Mouse (Mus musculus): ENCODE results near the gene Kif21a.

Gene Kif21a

DNA sequence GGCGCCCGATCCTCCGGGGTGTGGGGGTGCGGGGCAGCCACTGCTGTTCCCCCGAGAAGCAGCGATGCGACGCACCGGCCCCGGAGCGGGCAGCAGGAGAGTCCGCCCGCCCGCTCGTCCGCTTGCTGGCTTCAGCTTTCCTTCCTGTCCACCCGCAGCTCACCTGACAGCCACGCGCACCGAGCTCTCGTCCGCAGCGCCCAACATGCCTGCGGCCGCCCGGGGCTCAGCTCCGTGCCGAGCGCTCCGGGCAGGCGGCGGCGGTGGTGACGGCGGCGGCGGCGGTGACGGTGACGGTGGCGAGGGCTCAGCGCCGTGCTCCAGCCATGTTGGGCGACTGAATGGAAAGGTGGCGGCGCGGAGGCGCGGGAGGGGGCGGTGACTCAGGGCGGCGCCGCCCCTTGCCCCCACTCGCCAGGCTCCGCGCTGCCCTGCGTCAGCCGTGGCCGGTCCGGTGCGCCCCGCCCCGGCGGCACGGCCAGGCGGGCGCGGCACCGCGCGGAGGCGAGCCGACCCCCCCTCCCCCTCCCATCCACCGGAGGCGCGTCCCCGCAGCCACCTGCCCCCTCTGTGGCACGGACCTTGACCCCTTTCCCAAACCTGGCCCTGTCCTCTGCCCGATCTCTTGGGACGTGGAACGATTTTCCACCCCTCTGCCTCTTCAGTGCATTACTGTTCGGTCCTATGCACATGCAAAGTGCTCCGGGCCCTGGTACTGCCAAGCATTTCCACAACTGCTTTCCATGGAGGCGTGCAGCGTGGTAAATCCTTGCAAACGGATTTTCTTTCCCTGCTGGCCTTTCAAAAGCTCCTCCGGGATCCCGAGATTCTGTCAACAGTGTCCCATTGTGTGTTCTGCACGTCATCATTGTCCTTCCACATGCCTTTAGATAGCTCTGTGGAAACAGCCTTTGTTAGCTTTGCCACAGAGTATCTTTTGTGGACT, at the start of gene Kif21a:
Gene Kif21a, minus strand, starts transcription at position 453 of the 946 bp plus-strand sequence.
- DNase-seq, result peak; percentile 75

DNA sequence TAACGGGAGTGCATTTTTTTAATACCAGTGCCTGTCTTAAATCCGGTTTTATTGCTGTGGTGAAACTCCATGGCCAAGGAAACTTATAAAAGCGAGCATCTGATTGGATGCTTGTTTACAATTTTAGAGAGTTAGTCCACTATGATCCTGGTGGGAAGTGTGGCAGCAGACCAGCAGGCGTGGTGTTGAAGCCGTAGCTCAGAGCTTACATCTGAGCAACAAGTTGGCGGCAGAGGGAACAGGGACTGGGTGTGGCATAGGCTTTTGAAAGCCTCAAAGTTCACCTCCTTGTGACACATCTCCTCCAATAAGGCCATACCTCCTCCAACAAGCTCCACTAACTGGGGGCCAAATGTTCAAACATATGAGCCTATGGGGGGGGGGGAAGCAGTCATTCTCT, 46.9 kb upstream of the Kif21a start:
- no peak for DNase-seq

DNA sequence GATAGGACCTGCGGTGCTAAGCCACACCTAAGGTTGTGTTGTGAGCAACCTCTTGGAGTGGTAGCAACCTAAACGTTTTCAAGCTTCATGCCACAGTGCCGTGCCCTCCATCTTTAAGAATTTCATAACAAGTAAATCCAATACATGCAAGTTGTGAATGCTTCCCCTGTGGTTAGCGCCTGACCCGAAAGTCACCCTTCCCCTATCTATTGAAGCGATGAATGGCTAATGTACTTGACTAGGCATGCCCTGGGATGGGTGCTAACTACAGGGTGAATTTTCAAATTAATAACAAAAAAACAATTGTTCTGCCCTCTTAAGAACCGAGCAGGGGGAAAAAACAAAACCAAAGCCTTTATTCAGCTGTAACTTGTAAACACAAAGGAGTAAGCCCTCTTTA, 39.7 kb upstream of the Kif21a start:
- DNase-seq, result no peak

DNA sequence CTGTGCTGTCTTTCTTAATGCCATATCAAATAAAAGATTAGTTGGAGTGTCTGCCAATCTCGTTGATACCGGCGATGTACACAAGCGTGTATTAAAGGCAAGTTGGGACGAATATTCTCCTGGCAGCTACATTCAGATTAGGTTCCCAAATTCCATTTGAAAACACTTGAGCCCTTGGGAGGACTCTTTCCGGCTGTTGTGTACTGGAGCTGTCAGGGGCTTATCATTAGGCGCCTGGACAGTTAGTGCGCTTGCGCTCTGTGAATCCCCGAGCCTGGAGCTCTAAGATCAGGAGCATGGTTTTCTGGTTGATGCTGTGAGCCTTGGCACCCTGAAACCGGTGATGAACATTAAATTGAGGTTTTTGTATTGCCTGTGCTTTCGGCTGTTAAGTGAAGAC, 38.3 kb upstream of the Kif21a start:
- no peak for DNase-seq

DNA sequence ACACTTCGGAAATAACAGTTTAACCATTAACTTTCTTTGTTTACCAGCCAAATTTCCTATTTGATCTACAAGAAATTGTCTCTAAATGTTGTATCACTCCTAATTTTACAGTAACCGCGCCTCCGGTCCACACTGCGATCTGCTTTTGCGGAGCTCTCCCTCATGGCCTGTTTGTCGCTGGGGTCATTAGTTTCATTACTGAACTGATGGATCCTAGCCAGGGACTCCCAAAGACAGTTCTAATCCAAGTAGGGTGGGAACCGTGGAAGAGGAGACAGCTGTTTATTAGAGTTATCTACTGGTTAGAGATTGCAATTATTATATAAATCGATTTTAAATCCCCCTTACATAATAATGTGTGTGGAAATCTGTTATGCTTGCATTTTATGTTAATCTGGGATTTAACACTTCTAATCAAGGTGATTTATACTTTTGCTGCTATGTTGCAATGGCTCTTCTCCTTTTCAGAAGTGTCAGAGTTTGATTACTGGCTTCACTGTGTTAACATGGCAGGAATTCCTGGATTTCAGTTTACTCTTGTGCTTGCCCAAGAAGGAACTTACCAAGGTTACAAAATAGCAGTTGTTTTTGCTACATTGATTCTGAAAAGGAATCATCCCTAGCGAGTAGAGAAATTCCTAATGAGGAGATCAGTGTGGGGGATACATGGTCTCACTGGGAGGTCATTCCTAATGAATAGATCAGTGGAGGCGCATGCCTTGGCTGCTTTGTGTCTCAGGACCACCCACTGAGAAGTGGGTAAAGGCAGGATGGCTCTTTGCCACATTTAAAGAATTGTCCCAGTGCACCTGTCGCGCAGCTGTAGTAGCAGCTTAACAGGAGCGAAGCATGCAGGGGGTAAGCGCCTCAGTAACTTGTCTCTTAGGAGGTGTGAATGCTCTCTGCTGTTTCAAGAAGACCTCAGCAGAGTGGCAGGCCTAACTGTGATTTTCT, 28.0 kb upstream of the Kif21a start:
- DNase-seq, result no peak

DNA sequence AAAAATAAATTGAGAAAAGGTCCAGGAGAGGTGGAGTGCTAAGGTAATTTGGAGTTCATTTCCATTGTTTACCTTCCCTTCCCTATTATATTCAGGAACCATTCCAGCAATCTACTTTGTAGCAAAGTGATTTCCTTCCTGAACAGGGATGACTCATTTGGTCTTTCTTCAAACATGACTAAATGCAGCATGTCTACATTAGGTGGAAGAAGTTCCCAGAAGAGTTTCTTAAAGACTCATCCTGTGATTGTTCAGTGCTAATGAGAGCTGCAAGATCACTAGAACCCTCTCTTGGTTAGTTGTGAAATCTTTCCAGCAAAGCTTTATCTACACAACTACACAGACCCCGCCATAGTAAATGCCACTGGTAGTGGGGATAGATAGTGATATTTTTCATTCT, 22.7 kb upstream of the Kif21a start:
- DNase-seq, result no peak

DNA sequence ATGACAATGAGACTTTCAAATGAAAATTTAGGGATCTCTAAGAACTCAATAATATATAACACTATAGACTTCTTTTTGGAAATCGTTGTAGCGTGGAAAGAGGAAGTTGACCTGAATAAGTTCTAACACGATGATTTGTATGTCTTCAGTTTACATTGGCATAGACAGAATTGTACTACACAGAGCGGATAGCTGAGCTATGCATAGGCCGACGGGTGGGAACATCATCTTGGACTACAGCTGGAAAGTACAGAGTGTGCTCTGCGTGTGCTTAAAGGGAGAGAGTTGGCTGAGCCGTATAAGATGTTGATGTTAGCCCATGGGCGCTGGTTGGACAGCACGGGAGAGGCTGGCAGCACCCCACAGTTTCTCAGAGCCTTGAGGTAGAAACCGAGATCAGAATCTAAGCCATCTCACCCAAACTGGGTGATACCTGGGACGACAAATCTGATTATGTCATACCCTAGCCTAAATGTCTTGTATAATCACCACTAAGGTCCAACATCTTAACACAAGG, 14.6 kb upstream of the Kif21a start:
- no peak for DNase-seq

DNA sequence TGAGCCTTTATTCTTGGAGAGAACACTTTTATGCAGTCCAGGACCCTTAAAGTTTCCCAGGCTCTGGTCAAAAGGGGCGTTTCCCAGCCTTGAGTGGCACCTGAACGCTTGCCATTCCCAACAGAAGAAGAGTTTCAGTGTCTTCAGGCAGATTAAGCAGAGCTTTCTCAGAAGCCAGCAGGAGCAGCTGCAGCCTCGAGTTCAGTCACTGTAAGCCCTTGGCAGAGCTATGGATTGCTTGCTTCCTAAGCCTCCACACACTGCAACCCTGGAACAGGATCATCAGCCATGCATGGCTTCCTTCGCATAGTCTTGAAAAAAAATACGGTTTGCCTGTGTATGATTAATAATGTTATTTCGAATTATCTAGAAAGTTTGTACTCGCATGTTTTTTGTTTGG, 14.1 kb upstream of the Kif21a start:
- no peak for DNase-seq

DNA sequence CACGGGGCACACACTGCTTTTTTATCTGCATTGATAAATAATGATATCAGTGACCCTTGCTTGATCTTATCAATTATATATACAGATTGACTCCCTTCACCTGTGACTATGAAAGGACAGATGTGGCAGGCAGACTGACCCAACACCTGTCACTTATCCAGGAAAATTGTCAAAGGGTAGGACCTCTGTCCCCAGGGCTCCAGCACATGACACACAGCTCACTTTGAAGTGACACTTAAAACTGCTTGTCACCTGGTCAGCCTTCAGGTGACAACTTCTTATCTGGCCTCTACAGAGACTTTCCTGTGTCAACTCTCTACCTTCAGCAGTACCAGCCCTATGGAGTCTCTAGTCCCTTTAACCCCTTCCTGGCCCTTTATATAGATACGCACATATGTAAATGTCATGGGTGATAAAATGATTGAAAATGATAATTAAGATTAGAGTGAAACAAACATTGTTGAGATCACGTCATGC, 7.2 kb upstream of the Kif21a start:
- no peak for DNase-seq

DNA sequence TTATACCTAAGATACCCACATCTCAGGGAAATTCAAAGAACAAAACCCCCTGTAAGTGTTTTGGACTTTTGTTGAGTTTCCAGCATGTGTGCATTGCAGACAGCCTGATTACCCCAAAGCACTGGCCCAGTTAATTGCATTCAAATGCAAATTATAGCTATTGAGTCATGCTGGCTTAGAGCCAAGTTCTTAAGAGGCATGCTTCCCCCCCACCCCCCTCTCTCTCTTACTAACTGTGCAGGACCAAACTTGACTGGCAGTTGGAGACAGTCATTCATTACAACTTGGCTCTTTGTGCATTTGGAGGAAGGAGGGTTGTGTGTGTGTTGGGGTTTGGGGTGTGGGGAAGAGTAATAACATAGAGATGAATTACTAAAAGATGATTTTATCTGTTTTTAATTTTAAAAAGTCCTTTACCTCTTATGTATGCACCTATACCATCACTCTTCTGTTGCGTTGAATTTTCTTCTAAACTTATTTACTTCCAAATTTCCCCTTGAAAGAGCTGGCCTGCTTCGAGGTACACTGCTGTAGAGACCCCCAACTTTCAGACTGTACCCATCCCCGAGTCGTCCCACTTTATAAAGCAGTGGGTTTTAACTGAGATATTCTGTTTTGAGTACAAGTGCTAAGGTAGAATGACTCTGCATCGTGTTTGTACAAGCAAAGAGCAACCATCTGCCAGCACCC, 6.6 kb upstream of the Kif21a start:
- DNase-seq, result no peak

DNA sequence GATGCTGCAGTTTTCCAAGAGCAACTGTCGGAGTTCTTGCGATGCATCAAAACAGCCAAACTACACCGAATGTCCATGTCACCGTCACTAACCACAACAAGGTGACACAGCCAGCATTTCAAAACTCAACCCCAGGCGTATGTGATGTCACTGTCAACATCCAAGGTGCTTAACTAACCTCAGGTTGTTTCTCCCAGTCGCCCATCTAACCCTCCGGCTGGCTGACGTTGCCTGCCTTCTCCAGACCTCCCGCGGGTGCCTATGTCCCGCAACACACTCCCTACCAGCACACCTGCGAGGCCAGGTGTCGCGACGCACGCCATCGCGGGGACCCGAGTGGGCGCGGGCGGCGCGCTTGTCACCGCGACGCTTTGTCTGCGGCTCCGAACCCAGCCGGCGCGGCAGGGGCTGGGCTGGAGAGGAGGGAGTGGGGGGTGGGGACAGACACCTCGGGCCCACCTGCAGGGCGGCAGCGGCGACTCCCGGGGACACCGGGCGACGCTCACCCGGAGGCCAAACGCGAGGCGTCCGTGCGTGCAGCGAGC, 725 bp downstream of the Kif21a start:
- no peak for DNase-seq

DNA sequence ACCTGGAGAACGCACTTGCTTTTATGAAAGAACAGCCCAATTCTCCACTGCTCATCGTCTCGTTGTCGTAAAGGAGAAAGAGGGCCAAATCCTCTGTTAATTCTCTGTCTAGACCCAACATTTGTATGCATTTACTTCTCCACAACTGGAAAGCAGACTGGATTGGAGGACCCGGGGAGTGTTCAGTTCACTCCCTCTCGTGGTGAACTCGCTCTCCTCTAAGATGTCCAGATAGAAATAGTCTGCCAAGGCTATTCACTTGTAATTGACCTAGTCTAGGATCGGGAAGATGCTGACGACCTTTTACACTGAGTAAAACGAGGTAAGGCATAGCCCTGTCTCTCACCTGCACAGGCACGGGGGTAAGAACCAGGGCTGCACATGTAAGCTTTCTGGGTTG, 2.1 kb downstream of the Kif21a start:
- no peak for DNase-seq

DNA sequence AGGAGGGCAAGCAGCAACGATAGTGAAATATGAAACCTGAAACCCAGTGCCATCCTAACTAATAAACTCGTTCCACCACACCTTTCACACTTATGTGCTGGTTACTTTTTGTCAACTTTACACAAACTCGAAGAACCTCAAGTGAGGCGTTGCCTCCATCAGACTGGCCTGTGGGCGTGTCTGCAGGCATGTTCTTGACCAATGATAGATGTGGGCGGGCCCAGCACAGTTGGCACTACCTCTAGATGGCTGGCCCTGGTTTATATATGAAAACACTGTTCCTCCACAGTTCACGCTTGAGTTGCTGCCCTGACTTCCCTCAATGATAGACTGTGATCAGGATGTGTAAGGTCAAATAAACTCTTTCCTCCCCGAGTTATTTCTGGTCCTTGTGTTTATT, 3.2 kb downstream of the Kif21a start:
- DNase-seq, result no peak

DNA sequence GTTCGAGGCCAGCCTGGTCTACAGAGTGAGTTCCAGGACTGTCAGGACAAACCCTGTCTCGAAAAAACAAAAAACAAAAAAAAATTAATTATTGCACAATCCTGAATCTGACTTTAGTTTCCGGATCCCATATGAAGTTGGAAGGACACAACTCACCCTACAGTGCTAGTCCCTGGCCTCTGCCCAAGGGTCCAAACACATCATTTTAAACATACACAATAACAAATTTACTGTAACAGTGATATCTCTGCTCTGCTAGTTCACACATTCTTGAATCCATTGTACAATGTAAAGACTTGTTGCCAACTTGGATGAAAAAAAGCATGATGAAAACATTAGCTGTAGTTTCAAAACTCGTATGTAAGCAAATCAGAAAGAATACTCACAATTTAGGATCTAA, 6.5 kb downstream of the Kif21a start:
- DNase-seq, result no peak

DNA sequence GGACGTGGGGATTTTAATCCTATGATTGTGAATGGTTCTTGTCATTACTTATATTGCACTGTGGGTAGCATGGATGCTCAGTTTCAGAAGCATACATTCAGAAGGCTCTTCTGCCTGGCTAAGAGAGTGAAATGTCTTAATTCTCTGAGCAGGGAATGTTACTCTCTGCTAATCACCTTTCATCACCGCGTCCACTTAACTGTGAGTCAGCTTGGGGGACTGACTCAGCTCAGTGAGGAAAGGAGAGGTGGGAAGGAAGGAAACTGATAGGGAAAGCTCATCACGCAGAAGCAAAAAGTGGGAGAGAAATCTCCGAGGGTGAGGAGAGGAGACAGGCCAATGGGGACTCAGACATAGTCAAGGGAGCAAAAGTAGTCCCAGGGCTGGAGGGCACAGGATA, 10.9 kb downstream of the Kif21a start:
- no peak for DNase-seq

DNA sequence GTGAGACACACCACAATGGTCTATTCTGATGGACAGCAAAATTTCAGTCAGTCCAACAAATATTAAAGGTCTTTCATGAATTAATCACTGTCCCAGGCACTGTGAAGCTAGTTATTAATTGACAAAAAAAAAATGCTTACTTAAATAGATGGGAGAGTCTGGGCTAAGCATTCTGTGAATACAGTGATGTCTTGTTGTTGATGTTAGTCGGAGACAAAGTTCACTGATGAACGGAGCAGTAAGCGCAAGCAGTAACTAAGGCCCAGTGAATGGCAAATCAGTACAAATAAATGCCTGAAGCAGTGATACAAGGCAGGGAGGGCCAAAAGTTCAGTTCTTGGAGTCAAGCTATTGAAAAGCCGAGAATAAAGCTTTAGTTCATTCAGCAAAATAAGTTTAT, 15.7 kb downstream of the Kif21a start:
- DNase-seq, result no peak

DNA sequence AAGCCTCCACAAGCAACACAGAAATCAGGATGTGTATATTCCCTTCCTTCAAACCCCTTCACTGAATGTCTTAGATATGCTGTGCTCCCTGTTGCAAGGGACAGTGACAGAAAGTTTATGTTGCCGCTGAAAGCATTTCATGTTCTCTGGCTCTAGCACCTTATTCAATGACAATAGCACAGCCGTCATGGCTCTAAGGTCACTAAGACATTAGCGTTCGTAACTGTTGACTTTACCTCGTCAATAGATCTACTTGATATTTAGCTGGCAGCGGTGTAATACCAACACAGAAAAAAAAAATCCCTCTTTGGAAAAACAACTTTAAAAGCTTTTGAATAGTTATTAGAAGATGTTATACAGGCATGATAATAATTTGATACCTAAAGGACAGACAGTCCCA, 16.2 kb downstream of the Kif21a start:
- DNase-seq, result no peak

DNA sequence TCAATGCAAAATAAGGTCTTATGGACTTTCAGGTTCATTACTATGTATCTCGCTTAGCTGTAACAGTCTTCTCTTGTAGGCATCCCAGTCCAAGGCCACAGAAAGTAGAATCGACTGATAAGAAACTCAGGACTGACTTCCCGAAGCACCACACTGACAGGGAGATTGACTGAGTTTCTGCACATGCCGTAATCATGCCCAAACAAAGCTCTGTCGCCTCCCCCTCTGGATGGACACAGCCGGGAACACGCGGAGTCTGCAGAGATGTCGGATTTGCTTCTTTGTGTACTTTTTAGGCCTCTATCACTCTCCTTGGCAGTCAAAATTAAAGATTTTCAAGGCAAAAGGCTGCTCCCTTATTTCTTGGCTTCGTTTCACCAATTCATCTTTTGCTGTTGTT, 20.8 kb downstream of the Kif21a start:
- no peak for DNase-seq

DNA sequence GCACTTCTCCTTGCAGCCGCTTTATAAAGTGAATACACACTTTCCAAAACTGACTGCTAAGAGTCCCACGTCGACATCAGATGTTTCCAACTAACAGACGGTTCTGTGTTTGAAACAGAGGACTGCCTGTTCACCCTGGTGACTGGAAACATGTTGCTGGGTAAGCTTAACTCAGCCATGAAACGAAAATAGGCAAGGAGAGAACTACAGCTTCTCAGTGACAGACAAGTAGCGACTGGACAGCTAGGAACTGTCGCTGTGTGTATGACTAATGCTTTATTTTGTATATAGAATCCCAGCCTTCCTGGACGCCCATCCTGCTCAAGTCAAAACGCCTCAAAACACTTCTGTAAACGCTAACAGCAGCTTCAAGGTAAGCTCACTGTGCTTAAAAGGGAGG, 21.3 kb downstream of the Kif21a start:
- DNase-seq, result no peak

DNA sequence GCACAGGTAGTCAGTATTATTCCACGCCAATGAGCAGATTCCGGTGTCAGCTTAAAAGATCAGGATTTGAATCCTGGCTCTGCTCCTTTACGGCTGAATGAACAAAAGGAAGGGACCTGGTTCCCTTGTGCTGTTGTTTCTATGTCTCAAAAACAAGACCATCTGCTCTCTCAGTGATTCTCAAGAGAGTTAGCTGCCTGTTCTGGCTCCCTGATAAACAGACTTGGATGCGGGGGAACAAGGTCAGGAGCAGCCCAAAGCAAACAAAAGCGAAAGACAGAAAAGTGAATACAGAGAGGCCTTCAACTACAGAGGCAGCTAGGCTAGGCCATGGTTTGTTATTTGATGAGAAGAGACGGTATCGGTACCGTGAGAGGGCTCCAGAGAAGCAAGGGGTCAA, 27.5 kb downstream of the Kif21a start:
- no peak for DNase-seq

DNA sequence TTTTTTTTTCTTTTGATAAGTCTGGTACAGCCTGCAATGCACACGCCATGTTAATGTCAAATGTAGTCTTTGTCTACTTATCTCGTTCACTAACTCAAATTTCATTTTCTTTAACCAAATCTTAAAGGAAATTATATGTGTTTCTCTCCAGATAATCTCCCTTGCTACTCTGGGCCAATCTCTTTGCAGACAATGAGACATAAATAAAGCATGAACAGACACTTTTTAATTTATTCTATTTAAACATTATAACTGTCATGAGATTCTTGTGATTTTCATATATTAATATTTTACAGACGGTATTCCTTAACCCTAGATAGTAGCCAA, 30.9 kb downstream of the Kif21a start:
- no peak for DNase-seq

DNA sequence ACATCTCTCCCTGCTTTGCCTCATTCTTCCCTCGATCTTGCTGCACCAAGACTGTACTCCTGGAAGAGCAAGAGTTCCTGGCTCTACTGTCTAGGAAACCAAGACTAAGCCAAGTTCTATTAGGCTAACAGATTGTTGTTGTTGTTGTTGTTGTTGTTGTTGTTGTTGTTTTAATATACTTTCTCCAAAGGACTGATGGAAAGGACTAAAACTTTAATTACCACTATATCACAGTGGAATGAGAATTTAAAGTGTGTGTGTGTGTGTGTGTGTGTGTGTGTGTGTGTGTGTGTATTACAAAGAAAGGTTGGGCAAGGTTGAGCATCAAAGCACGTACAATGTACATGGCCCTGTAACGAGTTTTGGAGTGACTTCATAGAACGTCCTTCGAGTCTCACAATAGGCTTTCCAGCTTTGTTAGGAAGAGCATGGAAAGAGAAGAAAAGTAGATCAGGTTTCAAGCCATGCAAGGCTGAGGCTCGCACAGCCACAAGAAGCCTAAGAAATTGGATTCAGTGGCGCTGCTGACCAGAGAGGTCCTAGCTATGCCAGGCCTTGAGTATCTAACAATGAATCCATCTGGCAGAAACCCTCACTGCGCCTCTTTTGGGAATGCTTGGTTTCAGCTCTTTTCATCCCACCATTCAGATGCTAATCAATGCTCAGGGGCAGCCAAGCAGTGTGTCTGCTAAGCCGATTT, 31.4 kb downstream of the Kif21a start:
- DNase-seq, result no peak

Measured in right cerebral cortex, postnatal 14 days (tissue).